Mouse (Mus musculus) small intestine, adult 2 months (tissue): ENCODE measurements around the gene Acod1. TPM values are rescaled to one million over a fixed set of nuclear protein-coding genes. Genes with fewer than 3 reads are reported as not detected.

Experiments used
- H3K27ac ChIP-seq: fragments of 200-500 bp; 2 replicates; pipeline ENCODE4 v1.5.1; 2012; ENCODE audit warnings: low read depth, low read length, control low read depth, inconsistent platforms; ENCODE audit not compliant: insufficient read depth
- H3K27me3 ChIP-seq: fragments of 200-500 bp; 2 replicates; pipeline ENCODE4 v1.6.1; 2012; ENCODE audit warnings: mild to moderate bottlenecking, moderate library complexity, low read length, inconsistent platforms; ENCODE audit not compliant: control insufficient read depth, insufficient read depth
- H3K36me3 ChIP-seq: fragments of 200-500 bp; 2 replicates; pipeline ENCODE4 v1.6.1; 2012; ENCODE audit warnings: mild to moderate bottlenecking, low read length, control low read depth, inconsistent platforms; ENCODE audit not compliant: control insufficient read depth, insufficient read depth
- H3K4me1 ChIP-seq: fragments of 200-500 bp; 2 replicates; pipeline ENCODE4 v1.6.1; 2012; ENCODE audit warnings: low read length, inconsistent platforms, mixed read lengths; ENCODE audit not compliant: control insufficient read depth, insufficient read depth, insufficient read length
- H3K4me3 ChIP-seq: fragments of 200-500 bp; 2 replicates; pipeline ENCODE4 v1.5.1; 2012; ENCODE audit warnings: low read depth, mild to moderate bottlenecking, control low read depth, inconsistent platforms, low read length, moderate library complexity
- CTCF ChIP-seq: fragments of 200-500 bp; IDR thresholded peaks from 2 replicates; pipeline ENCODE4 v1.5.1; 2012; ENCODE audit warnings: low read depth, mild to moderate bottlenecking, control low read depth, inconsistent platforms, low read length, moderate library complexity, mixed read lengths; ENCODE audit not compliant: insufficient replicate concordance, insufficient read length; ENCODE audit errors: extremely low read depth
- POLR2A ChIP-seq: fragments of 200-500 bp; IDR thresholded peaks from 2 replicates; pipeline ENCODE4 v1.6.1; 2012; ENCODE audit warnings: low read depth, mild to moderate bottlenecking, control low read depth, inconsistent platforms, low read length, moderate library complexity
- WGBS: fragments of 180-500 bp; shearing (Covaris S2); methylation state at CpG from one replicate; pipeline ENCODE4 v1.1.7; 2018; 5-methylcytosine and 5-hydroxymethylcytosine counted together
- polyA plus RNA-seq: library from polyadenylated mRNA; depleted of rRNA; stranded (reverse); fragments of >200 nt; gene quantifications from 2 replicates; pipeline ENCODE4 v1.2.3, GENCODE M21; 2012

The Acod1 gene
- polyA plus RNA-seq, 1 experiment = 0.22 TPM

DNA sequence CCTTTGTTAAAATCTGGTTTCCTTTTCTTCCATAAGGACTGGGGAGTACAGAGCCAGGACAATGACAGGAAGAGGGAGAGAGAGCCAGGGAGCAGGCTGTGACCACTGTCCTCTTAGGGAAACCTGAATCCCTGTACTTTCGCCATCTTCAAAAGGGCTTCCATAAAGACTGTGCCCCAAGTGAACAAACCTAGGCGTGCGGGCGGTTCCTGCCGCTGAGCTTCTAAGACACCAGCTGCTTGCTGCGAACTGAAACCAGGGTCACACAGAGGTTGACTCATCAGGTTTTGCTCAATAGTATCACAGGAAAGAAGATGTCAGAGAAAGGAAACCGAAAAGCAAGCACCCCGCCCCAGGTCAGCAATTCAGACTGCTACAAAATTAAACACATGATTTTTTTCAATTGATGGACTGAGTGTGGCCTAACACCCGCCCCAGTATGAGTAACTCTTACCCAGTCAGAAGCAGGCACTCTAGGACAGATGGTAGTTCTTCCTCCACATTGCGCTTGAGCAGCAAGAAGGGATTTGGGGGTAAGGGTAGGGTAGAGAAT is 13.4 kb upstream of the Acod1 start:
- peak overlapping the region; percentile 64; the same call in 1 of the 2 replicates for H3K27ac ChIP-seq
- H3K4me3 ChIP-seq = no peak overlapping the region
- H3K27me3 ChIP-seq = no peaks in the 10 kb centered on the region
- peaks cover 2% of the 10 kb centered on the region; the same call in 1 of the 2 replicates for H3K4me1 ChIP-seq
- no peak for TF ChIP-seq CTCF
- no peaks in the 10 kb centered on the region for H3K36me3 ChIP-seq
- 52% methylated on average over 10 of the region's 10 CpGs for WGBS

DNA sequence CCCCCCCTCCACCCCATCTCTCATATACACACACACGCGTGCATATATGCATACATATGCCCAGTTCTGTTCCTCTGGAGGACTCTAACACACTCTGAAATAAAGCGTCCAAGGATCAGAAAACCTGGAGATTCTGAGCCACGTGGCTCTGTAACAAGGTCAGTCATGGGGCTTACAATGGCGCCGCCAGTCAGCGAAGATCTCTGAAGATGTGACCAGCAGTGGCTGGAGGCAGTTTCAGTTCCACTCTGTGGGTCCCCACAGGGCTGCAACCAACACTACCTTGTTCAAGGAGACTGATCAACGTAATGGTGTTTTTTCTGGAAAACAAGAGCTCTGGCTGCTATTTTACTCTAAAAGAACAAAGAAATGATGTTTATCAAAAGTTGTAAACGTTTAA is 12.7 kb upstream of the Acod1 start:
- TF ChIP-seq POLR2A (no peak), CTCF (no peak)
- 80% methylated on average over 9 of the region's 9 CpGs for WGBS

GRCm38 (mm10) chr14:103037016-103037415 is 9.8 kb upstream of the Acod1 start:
- no peaks in the 10 kb centered on the region for H3K36me3 ChIP-seq
- H3K4me1 ChIP-seq = peaks cover 2% of the 10 kb centered on the region; the same call in 1 of the 2 replicates
- H3K27me3 ChIP-seq = no peaks in the 10 kb centered on the region
- H3K27ac ChIP-seq = no peak overlapping the region
- no peak overlapping the region for H3K4me3 ChIP-seq
- WGBS = 71% methylated on average over 3 of the region's 3 CpGs
- TF ChIP-seq POLR2A = no peak

More for the DNA sequence above, 12.7 kb upstream of the Acod1 start:
- Histone ChIP-seq H3K4me3 (no peak overlapping the region), H3K4me1 (peaks cover 2% of the 10 kb centered on the region; the same call in 1 of the 2 replicates), H3K27ac (no peak overlapping the region), H3K36me3 (no peaks in the 10 kb centered on the region), H3K27me3 (no peaks in the 10 kb centered on the region)

- no peak overlapping the region for H3K4me3 ChIP-seq
- H3K36me3 ChIP-seq = no peaks in the 10 kb centered on the region
- H3K27me3 ChIP-seq = no peaks in the 10 kb centered on the region
- H3K4me1 ChIP-seq = no peaks in the 10 kb centered on the region
- H3K27ac ChIP-seq = no peak overlapping the region
- no peak for TF ChIP-seq POLR2A
- no peak for TF ChIP-seq CTCF
- 66% methylated on average over 11 of the region's 11 CpGs for WGBS
These were observed 1.7 kb downstream of the Acod1 start for GRCm38 (mm10) chr14:103048292-103049086.

DNA sequence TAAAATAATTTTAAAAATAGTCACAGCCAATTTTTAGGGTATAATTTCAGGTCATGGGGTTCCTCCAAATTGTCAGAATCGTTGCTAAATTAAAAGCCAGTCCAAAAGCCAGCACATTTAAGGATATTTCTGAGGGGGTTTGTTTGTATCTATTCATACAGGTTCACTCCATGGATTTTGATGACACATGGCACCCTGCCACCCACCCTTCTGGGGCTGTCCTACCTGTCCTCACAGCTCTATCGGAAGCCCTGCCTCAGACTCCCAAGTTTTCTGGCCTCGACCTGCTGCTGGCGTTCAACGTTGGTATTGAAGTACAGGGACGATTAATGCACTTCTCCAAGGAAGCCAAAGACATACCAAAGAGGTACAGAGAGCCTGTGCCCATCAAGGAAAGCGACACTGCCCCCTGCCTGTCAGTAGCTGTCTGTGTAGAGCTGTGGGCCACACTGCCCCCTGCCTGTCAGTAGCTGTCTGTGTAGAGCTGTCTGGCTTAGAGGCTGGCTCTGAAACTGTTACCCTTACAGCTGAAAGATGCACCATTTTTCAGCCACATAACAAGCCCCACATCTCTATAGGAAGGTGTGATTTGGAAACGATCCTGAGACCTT is 4.5 kb downstream of the Acod1 start:
- TF ChIP-seq POLR2A = no peak
- TF ChIP-seq CTCF = peak; percentile 100
- Histone ChIP-seq H3K36me3 (no peaks in the 10 kb centered on the region), H3K4me3 (no peak overlapping the region), H3K27me3 (no peaks in the 10 kb centered on the region), H3K27ac (no peak overlapping the region), H3K4me1 (no peaks in the 10 kb centered on the region)
- WGBS = 30% methylated on average over 8 of the region's 8 CpGs

DNA sequence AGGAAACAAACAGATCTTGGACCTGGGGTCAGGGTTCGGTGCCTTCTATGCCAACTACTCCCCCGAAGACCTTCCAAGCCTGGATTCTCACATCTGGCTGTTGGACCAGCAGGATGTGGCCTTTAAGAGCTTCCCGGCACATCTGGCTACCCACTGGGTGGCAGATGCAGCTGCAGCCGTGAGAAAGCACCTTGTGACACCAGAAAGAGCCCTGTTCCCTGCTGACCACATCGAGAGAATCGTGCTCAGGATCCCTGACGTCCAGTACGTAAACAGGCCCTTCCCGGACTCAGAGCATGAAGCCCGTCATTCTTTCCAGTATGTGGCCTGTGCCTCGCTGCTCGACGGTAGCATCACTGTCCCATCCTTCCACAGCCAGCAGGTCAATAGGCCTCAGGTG is 8.0 kb downstream of the Acod1 start:
- WGBS = 81% methylated on average over 13 of the region's 13 CpGs
- Histone ChIP-seq H3K27me3 (no peaks in the 10 kb centered on the region), H3K36me3 (no peaks in the 10 kb centered on the region), H3K4me3 (no peak overlapping the region), H3K27ac (no peak overlapping the region), H3K4me1 (no peaks in the 10 kb centered on the region)
- TF ChIP-seq POLR2A = no peak
- TF ChIP-seq CTCF = no peak

- no peak for TF ChIP-seq CTCF
- TF ChIP-seq POLR2A = no peak
- Histone ChIP-seq H3K27me3 (no peaks in the 10 kb centered on the region), H3K4me1 (no peaks in the 10 kb centered on the region), H3K27ac (no peak overlapping the region), H3K4me3 (no peak overlapping the region), H3K36me3 (no peaks in the 10 kb centered on the region)
- 87% methylated on average over 7 of the region's 7 CpGs for WGBS
These were observed 9.8 kb downstream of the Acod1 start for GRCm38 (mm10) chr14:103056601-103057000.
